Mouse (Mus musculus): ENCODE measurements around the gene Akirin1. TPM values are rescaled to one million over a fixed set of nuclear protein-coding genes. Genes with fewer than 3 reads are reported as not detected.

Gene Akirin1
- polyA plus RNA-seq, 1 experiment from 2014 or later = 39.8 TPM

- DNase-seq (ENCODE audit: low spot score) = no peak
- Histone ChIP-seq H3K4me2 (no peak overlapping the region), H3K9me3 (ENCODE audit: control insufficient read depth, low read length) (no peaks in the 10 kb centered on the region), H3K36me3 (ENCODE audit: control insufficient read depth, insufficient read depth, low read length) (no peaks in the 10 kb centered on the region), H3K27me3 (replicated peaks; ENCODE audit: control insufficient read depth, insufficient read depth, low read length) (no peaks in the 10 kb centered on the region), H3K27ac (ENCODE audit: low read depth, low read length) (no peak overlapping the region), H3K9ac (ENCODE audit: low read depth, low read length) (no peak overlapping the region), H3K4me1 (replicated peaks; ENCODE audit: control insufficient read depth, insufficient read depth, low read length) (no peaks in the 10 kb centered on the region), H3K4me3 (ENCODE audit: low read depth, low read length) (no peak overlapping the region)
- no peak for ATAC-seq (replicated peaks; ENCODE audit: low FRiP score)
- WGBS = 70% methylated on average over 6 of the region's 6 CpGs
These were observed 14.9 kb upstream of the Akirin1 start for GRCm38 (mm10) chr4:123765071-123765470.

- Histone ChIP-seq H3K36me3 (ENCODE audit: control insufficient read depth, insufficient read depth, low read length) (no peaks in the 10 kb centered on the region), H3K9ac (ENCODE audit: low read depth, low read length) (no peak overlapping the region), H3K27me3 (replicated peaks; ENCODE audit: control insufficient read depth, insufficient read depth, low read length) (no peaks in the 10 kb centered on the region), H3K4me2 (no peak overlapping the region), H3K9me3 (ENCODE audit: control insufficient read depth, low read length) (no peaks in the 10 kb centered on the region), H3K27ac (ENCODE audit: low read depth, low read length) (no peak overlapping the region), H3K4me3 (ENCODE audit: low read depth, low read length) (no peak overlapping the region), H3K4me1 (replicated peaks; ENCODE audit: control insufficient read depth, insufficient read depth, low read length) (no peaks in the 10 kb centered on the region)
- no peak for DNase-seq (ENCODE audit: low spot score)
- no peak for ATAC-seq (replicated peaks; ENCODE audit: low FRiP score)
- WGBS = 55% methylated on average over 4 of the region's 4 CpGs
These were observed 8.2 kb upstream of the Akirin1 start for GRCm38 (mm10) chr4:123758306-123758705.

- Histone ChIP-seq H3K27ac (ENCODE audit: low read depth, low read length) (no peak overlapping the region), H3K36me3 (ENCODE audit: control insufficient read depth, insufficient read depth, low read length) (no peaks in the 10 kb centered on the region), H3K9ac (ENCODE audit: low read depth, low read length) (no peak overlapping the region), H3K4me3 (ENCODE audit: low read depth, low read length) (peak overlapping the region; percentile 91), H3K4me2 (peak overlapping the region; percentile 75), H3K27me3 (replicated peaks; ENCODE audit: control insufficient read depth, insufficient read depth, low read length) (no peaks in the 10 kb centered on the region), H3K4me1 (replicated peaks; ENCODE audit: control insufficient read depth, insufficient read depth, low read length) (peaks cover 13% of the 10 kb centered on the region), H3K9me3 (ENCODE audit: control insufficient read depth, low read length) (no peaks in the 10 kb centered on the region)
- DNase-seq (ENCODE audit: low spot score) (no peak), ATAC-seq (replicated peaks; ENCODE audit: low FRiP score) (no peak)
- WGBS = under 1% methylated on average over 8 of the region's 8 CpGs
These were observed 665 bp upstream of the Akirin1 start for GRCm38 (mm10) chr4:123750707-123751312.

DNA sequence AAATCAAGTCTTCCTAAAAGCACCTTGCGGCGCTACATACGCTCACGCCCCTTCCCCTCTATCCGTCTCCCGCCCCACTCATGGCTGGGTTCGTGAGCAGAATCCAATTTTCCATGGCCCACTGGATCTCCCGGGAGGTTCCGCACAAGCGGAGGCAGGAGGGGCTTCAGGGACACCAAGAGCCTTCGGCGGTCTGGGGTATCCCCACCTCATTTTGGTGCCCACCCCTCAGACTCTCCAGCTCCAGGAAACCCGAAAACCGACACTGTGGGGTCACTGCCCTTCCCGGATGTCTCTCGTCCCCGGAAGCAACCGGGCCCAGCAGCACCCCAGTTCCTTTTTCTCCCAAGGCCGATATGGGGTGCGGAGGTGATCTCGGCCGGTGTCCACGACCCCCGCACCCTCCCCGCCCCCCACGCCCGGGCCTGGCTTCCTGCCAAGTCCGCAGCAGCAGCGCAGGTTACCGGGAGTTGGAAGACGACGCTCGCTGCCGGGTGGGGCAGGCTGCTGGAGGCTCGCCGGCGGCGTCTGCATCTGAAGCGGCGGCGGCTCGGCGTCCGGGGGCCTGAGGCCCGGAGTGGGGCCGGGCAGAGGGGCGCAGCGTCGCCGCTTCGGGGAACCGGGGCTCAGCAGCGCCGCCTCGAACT is 538 bp downstream of the Akirin1 start:
- H3K9ac ChIP-seq (ENCODE audit: low read depth, low read length) = peak overlapping the region; percentile 82
- peaks cover 13% of the 10 kb centered on the region for H3K4me1 ChIP-seq (replicated peaks; ENCODE audit: control insufficient read depth, insufficient read depth, low read length)
- DNase-seq (ENCODE audit: low spot score) = peak; percentile 42
- H3K27ac ChIP-seq (ENCODE audit: low read depth, low read length) = peak overlapping the region; percentile 76
- H3K9me3 ChIP-seq (ENCODE audit: control insufficient read depth, low read length) = no peaks in the 10 kb centered on the region
- H3K4me2 ChIP-seq = peak overlapping the region; percentile 74
- H3K27me3 ChIP-seq (replicated peaks; ENCODE audit: control insufficient read depth, insufficient read depth, low read length) = no peaks in the 10 kb centered on the region
- peak overlapping the region; percentile 91 for H3K4me3 ChIP-seq (ENCODE audit: low read depth, low read length)
- ATAC-seq (replicated peaks; ENCODE audit: low FRiP score) = peak; percentile 74
- H3K36me3 ChIP-seq (ENCODE audit: control insufficient read depth, insufficient read depth, low read length) = no peaks in the 10 kb centered on the region
- WGBS = under 1% methylated on average over 53 of the region's 55 CpGs

- Histone ChIP-seq H3K4me1 (replicated peaks; ENCODE audit: control insufficient read depth, insufficient read depth, low read length) (peaks cover 13% of the 10 kb centered on the region), H3K9me3 (ENCODE audit: control insufficient read depth, low read length) (no peaks in the 10 kb centered on the region), H3K4me2 (peak overlapping the region; percentile 74), H3K27ac (ENCODE audit: low read depth, low read length) (no peak overlapping the region), H3K27me3 (replicated peaks; ENCODE audit: control insufficient read depth, insufficient read depth, low read length) (no peaks in the 10 kb centered on the region), H3K36me3 (ENCODE audit: control insufficient read depth, insufficient read depth, low read length) (no peaks in the 10 kb centered on the region), H3K4me3 (ENCODE audit: low read depth, low read length) (peak overlapping the region; percentile 91), H3K9ac (ENCODE audit: low read depth, low read length) (peak overlapping the region; percentile 82)
- ATAC-seq (replicated peaks; ENCODE audit: low FRiP score) = no peak
- WGBS = 16% methylated on average over 10 of the region's 10 CpGs
- no peak for DNase-seq (ENCODE audit: low spot score)
These were observed 1.3 kb downstream of the Akirin1 start for GRCm38 (mm10) chr4:123748726-123749415.

DNA sequence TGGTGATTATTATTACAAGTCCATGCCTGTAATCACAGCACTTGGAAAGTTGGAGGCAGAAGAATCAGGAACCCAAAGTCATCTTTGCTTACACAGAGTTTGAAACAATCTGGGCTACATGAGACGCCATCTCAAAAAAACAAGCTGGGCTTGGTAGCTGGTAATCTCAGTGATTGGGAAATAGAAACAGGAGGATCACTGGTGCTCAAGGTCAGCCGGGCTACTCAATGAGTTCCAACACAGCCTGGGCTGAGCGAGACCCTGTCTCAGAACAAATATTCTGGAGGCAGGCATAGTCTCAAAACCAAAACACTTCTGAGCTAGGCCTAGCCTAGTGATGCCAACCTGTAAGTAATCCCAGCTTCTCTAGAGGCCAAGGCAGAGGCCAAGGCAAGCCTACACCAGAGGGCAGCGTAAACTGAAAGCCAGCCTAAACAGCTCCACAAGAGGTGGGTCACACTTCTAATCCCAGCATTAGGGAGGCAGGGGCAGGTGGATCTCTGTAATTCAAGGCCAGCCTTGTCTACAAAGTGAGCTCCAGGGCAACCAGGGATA is 4.8 kb downstream of the Akirin1 start:
- H3K36me3 ChIP-seq (ENCODE audit: control insufficient read depth, insufficient read depth, low read length) = peaks cover 10% of the 10 kb centered on the region
- no peak overlapping the region for H3K9ac ChIP-seq (ENCODE audit: low read depth, low read length)
- ATAC-seq (replicated peaks; ENCODE audit: low FRiP score) = no peak
- H3K27me3 ChIP-seq (replicated peaks; ENCODE audit: control insufficient read depth, insufficient read depth, low read length) = no peaks in the 10 kb centered on the region
- peaks cover 13% of the 10 kb centered on the region for H3K4me1 ChIP-seq (replicated peaks; ENCODE audit: control insufficient read depth, insufficient read depth, low read length)
- H3K4me2 ChIP-seq = no peak overlapping the region
- no peak for DNase-seq (ENCODE audit: low spot score)
- no peaks in the 10 kb centered on the region for H3K9me3 ChIP-seq (ENCODE audit: control insufficient read depth, low read length)
- WGBS = 90% methylated on average over 4 of the region's 4 CpGs
- no peak overlapping the region for H3K4me3 ChIP-seq (ENCODE audit: low read depth, low read length)
- no peak overlapping the region for H3K27ac ChIP-seq (ENCODE audit: low read depth, low read length)

GRCm38 (mm10) chr4:123742891-123743290 is 7.3 kb downstream of the Akirin1 start:
- Histone ChIP-seq H3K4me2 (no peak overlapping the region), H3K9me3 (ENCODE audit: control insufficient read depth, low read length) (no peaks in the 10 kb centered on the region), H3K4me3 (ENCODE audit: low read depth, low read length) (no peak overlapping the region), H3K4me1 (replicated peaks; ENCODE audit: control insufficient read depth, insufficient read depth, low read length) (0 out of 2 replicates have a peak, but pooled peaks cover 3% of the 10 kb centered on the region), H3K27me3 (replicated peaks; ENCODE audit: control insufficient read depth, insufficient read depth, low read length) (no peaks in the 10 kb centered on the region), H3K9ac (ENCODE audit: low read depth, low read length) (no peak overlapping the region), H3K36me3 (ENCODE audit: control insufficient read depth, insufficient read depth, low read length) (peaks cover 17% of the 10 kb centered on the region), H3K27ac (ENCODE audit: low read depth, low read length) (no peak overlapping the region)
- DNase-seq (ENCODE audit: low spot score) (no peak), ATAC-seq (replicated peaks; ENCODE audit: low FRiP score) (no peak)
- 63% methylated on average over 1 of the region's 1 CpGs for WGBS

GRCm38 (mm10) chr4:123738708-123739107 is 11.4 kb downstream of the Akirin1 start:
- Histone ChIP-seq H3K27ac (ENCODE audit: low read depth, low read length) (no peak overlapping the region), H3K4me1 (replicated peaks; ENCODE audit: control insufficient read depth, insufficient read depth, low read length) (no peaks in the 10 kb centered on the region), H3K36me3 (ENCODE audit: control insufficient read depth, insufficient read depth, low read length) (peaks cover 22% of the 10 kb centered on the region), H3K9ac (ENCODE audit: low read depth, low read length) (no peak overlapping the region), H3K4me3 (ENCODE audit: low read depth, low read length) (no peak overlapping the region), H3K4me2 (no peak overlapping the region), H3K27me3 (replicated peaks; ENCODE audit: control insufficient read depth, insufficient read depth, low read length) (no peaks in the 10 kb centered on the region), H3K9me3 (ENCODE audit: control insufficient read depth, low read length) (no peaks in the 10 kb centered on the region)
- no peak for DNase-seq (ENCODE audit: low spot score)
- no peak for ATAC-seq (replicated peaks; ENCODE audit: low FRiP score)
- WGBS = 95% methylated on average over 4 of the region's 4 CpGs
